Mouse (Mus musculus) embryonic fibroblast, embryonic 13.5 days (primary cell): ENCODE measurements around the gene Rbfox3.

Experiments used
- CTCF ChIP-seq: IDR thresholded peaks from 2 replicates; pipeline ENCODE4 v1.5.1; 2011; ENCODE audit warnings: mild to moderate bottlenecking, control low read depth, low read length, moderate library complexity, borderline replicate concordance; ENCODE audit not compliant: insufficient read depth
- POLR2A ChIP-seq: IDR thresholded peaks from 2 replicates; pipeline ENCODE4 v1.6.1; 2011; ENCODE audit warnings: low read depth, mild to moderate bottlenecking, control low read depth, low read length, moderate library complexity

- TF ChIP-seq CTCF (no peak), POLR2A (no peak)
Observed at GRCm38 (mm10) chr11:118883143-118883542, 28.3 kb downstream of the Rbfox3 start.
